Mouse (Mus musculus): ENCODE results near the gene Pwwp2a. TPM values are rescaled to one million over a fixed set of nuclear protein-coding genes. Genes with fewer than 3 reads are reported as not detected.

Gene Pwwp2a
- polyA plus RNA-seq, 1 experiment = 36.2 TPM

- no peak overlapping the region for H3K27ac ChIP-seq (ENCODE audit: insufficient read depth, low read length)
- peaks cover 3% of the 10 kb centered on the region for H3K4me1 ChIP-seq (ENCODE audit: control insufficient read depth, insufficient read depth, low read length)
- TF ChIP-seq CTCF (IDR thresholded peaks at IDR 0.05; ENCODE audit: extremely low read depth, insufficient read depth, low read length) (no peak), POLR2A (IDR thresholded peaks at IDR 0.05; ENCODE audit: extremely low read depth, insufficient read depth, low read length) (no peak)
- no peak overlapping the region for H3K4me3 ChIP-seq (ENCODE audit: insufficient read depth, low read length)
These were observed 24.0 kb downstream of the Pwwp2a start for GRCm38 (mm10) chr11:43705751-43706150.

- Histone ChIP-seq H3K4me1 (ENCODE audit: control insufficient read depth, insufficient read depth, low read length) (peaks cover 3% of the 10 kb centered on the region), H3K27ac (ENCODE audit: insufficient read depth, low read length) (no peak overlapping the region), H3K4me3 (ENCODE audit: insufficient read depth, low read length) (no peak overlapping the region)
- no peak for TF ChIP-seq CTCF (IDR thresholded peaks at IDR 0.05; ENCODE audit: extremely low read depth, insufficient read depth, low read length)
- no peak for TF ChIP-seq POLR2A (IDR thresholded peaks at IDR 0.05; ENCODE audit: extremely low read depth, insufficient read depth, low read length)
These were observed 26.6 kb downstream of the Pwwp2a start for GRCm38 (mm10) chr11:43708409-43708808.

DNA sequence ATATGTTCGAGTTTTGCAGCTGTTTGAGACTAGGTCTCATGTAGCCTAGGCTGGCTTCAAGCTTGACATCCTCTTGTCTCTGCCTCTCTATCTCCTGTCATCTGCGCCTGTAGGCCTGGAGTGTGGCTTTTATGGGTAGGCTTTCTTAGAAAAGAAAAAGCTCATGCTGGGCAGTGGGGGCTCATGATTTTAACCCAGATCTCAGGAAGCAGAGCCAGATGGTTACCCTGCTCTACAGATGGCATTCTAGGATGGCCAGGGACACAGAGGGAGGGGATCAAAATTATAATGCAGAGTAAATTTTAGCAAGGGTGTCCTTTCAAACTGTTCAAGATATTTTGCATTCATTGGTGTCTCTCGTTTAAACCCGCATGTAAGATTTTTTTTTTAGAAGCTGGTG is 30.4 kb downstream of the Pwwp2a start:
- TF ChIP-seq CTCF (IDR thresholded peaks at IDR 0.05; ENCODE audit: extremely low read depth, insufficient read depth, low read length) (no peak), POLR2A (IDR thresholded peaks at IDR 0.05; ENCODE audit: extremely low read depth, insufficient read depth, low read length) (no peak)

DNA sequence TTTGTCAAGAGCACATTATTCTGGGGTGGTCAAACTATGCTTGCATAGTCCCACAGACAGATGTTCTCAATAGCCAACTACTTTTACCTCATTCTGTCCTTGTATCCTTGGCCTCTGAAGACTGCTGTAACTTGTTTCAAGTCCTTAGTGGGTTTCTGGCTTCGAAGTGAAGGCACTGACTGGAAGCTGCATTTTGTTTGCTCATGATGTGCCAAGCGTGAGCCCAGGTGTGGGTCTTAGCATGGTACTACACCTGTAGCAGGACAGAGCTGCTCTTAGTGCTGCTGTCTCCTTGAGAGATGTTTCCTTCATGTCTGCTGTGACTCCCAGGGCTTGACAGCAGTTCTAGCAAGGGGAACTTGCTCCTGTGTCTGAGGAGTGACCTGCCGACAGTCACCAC is 41.6 kb downstream of the Pwwp2a start:
- Histone ChIP-seq H3K4me3 (ENCODE audit: insufficient read depth, low read length) (no peak overlapping the region), H3K4me1 (ENCODE audit: control insufficient read depth, insufficient read depth, low read length) (peaks cover 3% of the 10 kb centered on the region; the same call in 1 of the 2 replicates), H3K27ac (ENCODE audit: insufficient read depth, low read length) (no peak overlapping the region)
- TF ChIP-seq CTCF (IDR thresholded peaks at IDR 0.05; ENCODE audit: extremely low read depth, insufficient read depth, low read length) (no peak), POLR2A (IDR thresholded peaks at IDR 0.05; ENCODE audit: extremely low read depth, insufficient read depth, low read length) (no peak)

More for the DNA sequence above, 30.4 kb downstream of the Pwwp2a start:
- no peak overlapping the region for H3K4me3 ChIP-seq (ENCODE audit: insufficient read depth, low read length)
- no peak overlapping the region for H3K27ac ChIP-seq (ENCODE audit: insufficient read depth, low read length)
- no peaks in the 10 kb centered on the region; the same call in 1 of the 2 replicates for H3K4me1 ChIP-seq (ENCODE audit: control insufficient read depth, insufficient read depth, low read length)

GRCm38 (mm10) chr11:43727796-43728195 is 46.0 kb downstream of the Pwwp2a start:
- Histone ChIP-seq H3K4me3 (ENCODE audit: insufficient read depth, low read length) (no peak overlapping the region), H3K4me1 (ENCODE audit: control insufficient read depth, insufficient read depth, low read length) (peaks cover 3% of the 10 kb centered on the region; the same call in 1 of the 2 replicates), H3K27ac (ENCODE audit: insufficient read depth, low read length) (no peak overlapping the region)
- TF ChIP-seq CTCF (IDR thresholded peaks at IDR 0.05; ENCODE audit: extremely low read depth, insufficient read depth, low read length) (no peak), POLR2A (IDR thresholded peaks at IDR 0.05; ENCODE audit: extremely low read depth, insufficient read depth, low read length) (no peak)

GRCm38 (mm10) chr11:43728737-43729301 is 47.0 kb downstream of the Pwwp2a start:
- Histone ChIP-seq H3K4me1 (ENCODE audit: control insufficient read depth, insufficient read depth, low read length) (no peaks in the 10 kb centered on the region), H3K4me3 (ENCODE audit: insufficient read depth, low read length) (no peak overlapping the region), H3K27ac (ENCODE audit: insufficient read depth, low read length) (no peak overlapping the region)
- no peak for TF ChIP-seq POLR2A (IDR thresholded peaks at IDR 0.05; ENCODE audit: extremely low read depth, insufficient read depth, low read length)
- TF ChIP-seq CTCF (IDR thresholded peaks at IDR 0.05; ENCODE audit: extremely low read depth, insufficient read depth, low read length) = no peak

- TF ChIP-seq CTCF (IDR thresholded peaks at IDR 0.05; ENCODE audit: extremely low read depth, insufficient read depth, low read length) (no peak), POLR2A (IDR thresholded peaks at IDR 0.05; ENCODE audit: extremely low read depth, insufficient read depth, low read length) (peak; percentile 89; the same call in 1 of the 2 replicates)
These were observed 65.7 kb downstream of the Pwwp2a start, which contains the start of gene Ttc1 for GRCm38 (mm10) chr11:43747233-43748226. Ttc1 (minus strand) TSS chr11:43748008.

DNA sequence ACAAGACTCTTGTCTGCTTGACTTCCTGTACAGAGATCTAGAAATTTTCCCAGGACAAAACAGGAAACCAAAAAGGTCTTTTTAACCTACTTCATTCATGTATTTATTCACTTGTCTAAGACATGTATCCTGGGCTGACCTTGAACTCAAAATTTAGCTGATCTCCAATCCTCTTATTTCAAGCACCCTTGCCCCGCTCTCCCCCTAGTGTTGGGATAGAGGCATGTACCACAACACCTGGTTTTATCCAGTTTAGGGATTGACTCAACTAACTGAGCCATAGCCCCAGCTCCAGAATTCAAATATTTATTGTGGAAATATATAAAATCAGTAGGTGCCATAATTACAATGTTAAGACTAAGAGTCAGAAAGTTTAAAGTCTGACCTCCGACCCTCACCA is 69.7 kb downstream of the Pwwp2a start:
- H3K27ac ChIP-seq (ENCODE audit: insufficient read depth, low read length) = no peak overlapping the region
- H3K4me3 ChIP-seq (ENCODE audit: insufficient read depth, low read length) = no peak overlapping the region
- no peaks in the 10 kb centered on the region for H3K4me1 ChIP-seq (ENCODE audit: control insufficient read depth, insufficient read depth, low read length)
- no peak for TF ChIP-seq CTCF (IDR thresholded peaks at IDR 0.05; ENCODE audit: extremely low read depth, insufficient read depth, low read length)
- TF ChIP-seq POLR2A (IDR thresholded peaks at IDR 0.05; ENCODE audit: extremely low read depth, insufficient read depth, low read length) = no peak

More at GRCm38 (mm10) chr11:43747233-43748226, 65.7 kb downstream of the Pwwp2a start, which contains the start of gene Ttc1:
- no peak within 1 kb of the TSS for H3K27ac ChIP-seq (ENCODE audit: insufficient read depth, low read length)
- H3K4me3 ChIP-seq (ENCODE audit: insufficient read depth, low read length) = peak within 1 kb of the TSS; percentile 76
- peaks cover 2% of the 10 kb centered on the region; the same call in 1 of the 2 replicates for H3K4me1 ChIP-seq (ENCODE audit: control insufficient read depth, insufficient read depth, low read length)

DNA sequence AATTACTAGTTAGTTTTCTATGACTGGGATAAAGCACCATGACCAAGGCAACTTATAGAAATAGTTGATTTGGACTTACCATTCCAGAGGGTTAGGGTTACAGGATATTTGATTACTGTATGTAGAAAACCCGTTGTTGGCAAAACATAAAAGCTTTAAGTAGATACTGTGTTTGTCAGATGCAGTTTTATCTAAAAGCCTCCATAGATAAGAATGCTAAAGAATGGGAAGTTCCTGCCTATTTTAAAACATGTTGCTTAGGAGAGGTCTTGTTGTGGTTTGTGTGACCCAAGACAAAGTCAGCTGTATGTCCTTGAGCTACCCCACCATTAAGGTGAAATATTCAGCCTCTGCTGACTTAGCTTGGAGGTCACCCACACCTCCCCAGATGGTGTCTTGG is 72.8 kb downstream of the Pwwp2a start:
- Histone ChIP-seq H3K4me3 (ENCODE audit: insufficient read depth, low read length) (no peak overlapping the region), H3K4me1 (ENCODE audit: control insufficient read depth, insufficient read depth, low read length) (no peaks in the 10 kb centered on the region), H3K27ac (ENCODE audit: insufficient read depth, low read length) (no peak overlapping the region)
- TF ChIP-seq CTCF (IDR thresholded peaks at IDR 0.05; ENCODE audit: extremely low read depth, insufficient read depth, low read length) (no peak), POLR2A (IDR thresholded peaks at IDR 0.05; ENCODE audit: extremely low read depth, insufficient read depth, low read length) (no peak)

All from cortical plate, adult 2 months (tissue).